Mouse (Mus musculus) heart, adult 11 months (tissue): ENCODE measurements at regions not wholly inside any gene's neighbourhood (a gene's known extent, or its start where the extent isn't known, plus 50 kb on each side); places are given as distances from the start of the nearest gene placed in this dataset.
"Not testable (repeated sequence)": the region's sequence is repeated elsewhere in the genome, so short reads cannot be mapped to it uniquely, and the experiment has no call there.

Experiments
- DNase-seq: peaks from one replicate; pipeline ENCODE4 v3.0.0; 2022

DNA sequence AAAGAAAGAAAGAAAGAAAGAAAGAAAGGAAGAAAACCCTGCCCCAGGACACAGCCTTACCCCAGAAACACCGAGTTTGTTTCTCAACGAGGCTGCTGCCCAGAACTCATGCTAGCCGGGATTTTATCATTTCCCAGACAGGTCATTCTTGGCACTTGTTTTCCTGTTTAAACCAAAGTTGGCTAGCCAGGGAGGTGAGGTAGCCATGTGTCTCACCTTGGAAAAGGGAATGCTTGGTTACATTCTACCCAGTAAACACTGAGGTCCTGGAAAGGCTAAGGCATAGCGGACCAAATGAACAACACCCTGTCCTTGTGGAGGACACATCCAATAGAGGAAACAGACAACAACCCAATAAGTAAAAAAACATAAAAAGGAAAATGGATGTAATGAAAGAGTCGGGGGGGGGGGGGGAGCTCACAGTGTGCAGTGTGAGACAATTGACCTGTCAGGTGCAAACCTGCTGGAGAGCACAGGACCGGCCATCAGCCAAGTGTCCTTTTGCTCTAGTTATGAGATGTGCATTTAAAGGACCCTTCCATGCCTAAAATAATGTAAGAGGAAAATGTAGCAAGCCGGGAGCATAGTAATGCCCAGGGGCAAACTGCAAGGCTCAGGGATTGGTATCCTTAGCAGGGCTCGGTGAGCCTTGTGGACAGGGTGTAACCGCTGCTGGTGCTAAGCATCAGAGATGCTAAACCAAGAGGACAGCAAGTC is 78.2 kb upstream of the Fzd7 start:
- DNase-seq: no peak

DNA sequence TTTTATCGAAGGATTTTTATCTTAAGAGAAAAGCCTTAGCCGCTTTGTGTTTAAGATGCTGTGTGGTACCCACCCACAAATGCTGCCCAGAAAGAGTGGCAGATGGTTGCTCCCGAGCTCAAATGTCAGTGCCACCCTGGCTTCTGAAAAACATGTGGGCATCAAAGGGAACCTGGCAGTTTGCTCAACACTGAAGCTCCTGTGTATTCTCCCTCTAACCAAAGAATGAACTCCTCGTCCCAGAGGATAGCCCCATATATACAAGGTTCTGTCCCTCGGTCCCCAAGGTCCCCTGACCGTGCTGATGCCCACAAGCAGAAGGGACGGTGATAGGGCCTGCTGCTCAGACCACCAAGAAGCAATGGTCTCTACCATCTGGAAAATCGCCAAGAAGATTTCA is 76.9 kb upstream of the Fzd7 start:
- no peak for DNase-seq

DNA sequence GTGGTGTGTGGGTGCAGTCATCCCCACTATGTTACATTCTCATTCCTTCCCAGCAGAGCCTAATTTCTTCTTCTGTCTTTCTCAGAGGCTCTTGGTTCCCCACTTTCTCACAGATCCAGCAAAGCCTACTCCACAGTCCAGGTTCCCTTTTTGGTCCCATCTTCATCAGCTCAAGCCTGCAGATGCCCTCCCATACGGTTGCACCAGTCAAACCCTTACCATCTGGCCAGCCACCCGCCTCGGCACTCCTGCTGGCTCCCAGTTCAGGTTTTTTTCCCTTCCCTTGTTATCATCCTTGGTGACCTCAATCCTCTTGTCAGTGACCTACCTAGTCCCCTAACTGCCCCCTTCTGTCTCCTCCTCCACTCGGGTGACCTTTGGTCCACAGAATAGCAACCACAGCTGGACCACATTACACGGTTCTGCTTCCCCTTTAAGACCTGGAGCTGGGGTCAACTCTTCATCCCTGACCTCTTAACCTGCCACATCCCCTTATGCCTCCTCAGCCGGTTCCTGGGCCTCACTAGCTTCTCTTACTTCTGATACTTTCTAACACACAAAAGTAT is 75.4 kb upstream of the Fzd7 start:
- no peak for DNase-seq

DNA sequence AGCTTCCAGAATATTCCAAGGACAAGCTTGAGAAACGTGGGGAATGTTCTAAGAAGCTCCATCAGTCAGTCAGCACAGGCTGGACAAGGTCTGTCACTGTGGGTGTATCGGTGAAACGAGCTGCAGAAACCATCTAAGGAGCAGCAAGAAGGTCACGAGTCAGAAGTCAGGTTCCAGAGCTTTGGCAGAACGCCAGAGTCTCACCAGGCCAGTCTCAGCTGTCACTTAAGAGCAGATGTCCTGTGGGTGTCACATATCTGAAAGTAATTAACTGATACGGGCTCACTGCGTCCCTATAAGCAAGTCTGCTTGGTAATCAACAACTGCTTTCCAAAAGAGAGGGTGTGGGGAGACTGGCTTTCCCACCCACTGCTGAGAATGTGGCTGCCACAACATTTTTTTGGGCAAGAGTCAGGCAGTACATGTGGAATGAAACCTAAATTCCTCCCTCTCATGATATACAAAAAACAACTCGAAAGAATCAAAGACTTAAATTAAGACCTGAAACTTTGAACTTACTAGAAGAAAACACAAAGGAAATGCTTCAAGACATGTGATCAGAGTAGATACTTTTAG is 72.6 kb upstream of the Fzd7 start:
- no peak for DNase-seq

DNA sequence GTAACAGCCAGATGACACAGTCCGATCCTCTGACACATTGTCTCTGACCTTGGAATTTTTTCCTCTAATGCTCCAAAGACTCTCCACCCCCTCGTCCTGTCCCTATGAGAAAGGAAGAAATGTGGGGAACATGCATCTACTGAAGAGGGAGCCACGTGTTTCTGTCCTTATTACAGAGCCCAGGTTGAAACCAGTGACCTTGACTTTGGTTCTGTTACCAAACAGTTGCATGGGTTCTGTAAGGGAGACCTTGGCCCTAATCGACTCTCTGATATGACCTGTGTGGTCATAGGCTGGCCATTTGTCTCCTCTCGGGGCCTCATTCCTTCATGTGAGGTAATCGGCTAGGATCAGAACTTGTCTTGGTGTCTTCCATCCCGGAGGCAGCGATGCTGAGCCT is 69.0 kb upstream of the Fzd7 start:
- DNase-seq: no peak

DNA sequence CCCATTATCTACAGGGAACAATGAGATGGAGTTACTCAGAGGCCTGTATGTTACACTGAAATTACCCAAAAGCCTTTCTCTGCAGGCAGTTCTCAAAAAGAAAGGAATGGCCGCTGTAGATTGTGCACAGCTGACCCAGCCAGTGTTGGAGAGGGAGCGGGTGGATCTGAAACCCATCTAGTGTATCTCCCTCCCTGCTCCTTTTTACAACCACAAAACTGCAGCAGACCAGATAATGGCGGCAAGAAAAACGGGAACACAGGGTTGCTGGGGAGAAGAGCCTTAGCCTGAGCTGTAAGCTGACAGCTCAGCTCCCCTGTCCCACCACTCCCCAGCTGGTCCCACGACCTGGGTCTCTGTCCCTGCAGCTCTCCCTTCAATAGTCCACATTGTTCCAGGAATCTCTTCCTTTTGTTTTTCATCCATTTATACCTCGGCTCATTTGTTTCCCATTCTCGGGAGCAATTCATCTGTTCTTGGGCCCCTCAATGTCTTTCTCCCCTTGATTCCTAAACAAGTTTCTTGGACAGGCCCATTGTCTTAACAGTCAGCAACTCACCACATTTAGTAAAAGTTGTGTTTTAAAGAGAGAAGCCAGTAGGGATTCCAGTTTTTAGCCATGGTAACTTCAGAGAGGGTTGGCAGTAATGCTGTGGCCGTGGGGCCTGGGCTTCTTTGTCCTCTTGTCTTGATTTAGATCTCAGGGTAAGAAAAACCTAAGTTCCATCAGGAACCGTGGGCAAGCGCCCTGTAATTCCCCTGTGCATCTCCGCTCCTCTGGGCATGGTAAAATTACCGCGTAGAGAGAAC is 67.6 kb upstream of the Fzd7 start:
- no peak for DNase-seq

DNA sequence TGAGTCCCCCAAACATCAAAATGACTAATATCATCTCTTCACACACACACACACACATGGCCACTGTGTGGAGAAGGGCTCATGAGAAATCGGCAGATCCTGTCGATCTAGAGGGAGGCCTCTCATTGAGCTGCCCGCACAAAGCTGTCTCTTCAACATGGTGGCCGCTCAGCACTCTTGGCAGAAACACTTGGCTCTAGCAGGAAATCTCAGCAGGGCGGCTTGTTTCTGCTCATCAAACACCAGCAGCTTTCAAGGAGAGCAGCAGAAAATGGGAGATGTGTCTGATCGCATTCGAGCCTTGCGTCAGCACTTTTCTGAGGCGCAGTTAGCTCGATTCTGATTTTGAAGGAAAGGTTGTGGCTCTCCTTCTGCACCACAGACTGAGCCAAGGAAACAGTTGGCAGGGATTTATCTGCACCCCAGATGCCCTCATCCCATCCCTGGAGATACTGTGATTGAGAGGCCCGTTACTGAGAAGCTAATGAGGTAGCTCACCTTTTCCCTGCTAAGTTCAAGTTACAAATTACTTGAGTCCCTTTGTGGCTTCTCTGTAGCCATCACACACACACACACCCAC is 66.4 kb upstream of the Fzd7 start:
- DNase-seq: no peak

DNA sequence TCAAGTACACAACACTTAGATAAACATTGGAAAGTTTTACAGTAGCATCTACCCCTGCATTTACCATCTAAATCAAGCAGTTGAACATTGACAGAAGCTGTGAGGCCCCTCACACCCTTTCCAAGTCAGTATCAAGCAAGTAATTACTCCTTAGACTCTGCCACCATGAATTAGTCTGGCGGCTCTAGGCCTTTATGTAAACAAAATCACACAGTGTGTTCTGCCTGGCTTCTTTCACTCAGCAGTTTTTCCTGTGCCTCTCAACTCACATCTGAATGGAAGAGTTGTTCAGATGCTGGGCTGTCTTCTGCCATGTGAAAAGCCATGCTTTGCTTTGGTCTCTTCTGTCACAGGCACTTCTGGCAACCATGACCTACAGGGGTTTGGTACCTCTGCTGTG is 64.9 kb upstream of the Fzd7 start:
- no peak for DNase-seq

DNA sequence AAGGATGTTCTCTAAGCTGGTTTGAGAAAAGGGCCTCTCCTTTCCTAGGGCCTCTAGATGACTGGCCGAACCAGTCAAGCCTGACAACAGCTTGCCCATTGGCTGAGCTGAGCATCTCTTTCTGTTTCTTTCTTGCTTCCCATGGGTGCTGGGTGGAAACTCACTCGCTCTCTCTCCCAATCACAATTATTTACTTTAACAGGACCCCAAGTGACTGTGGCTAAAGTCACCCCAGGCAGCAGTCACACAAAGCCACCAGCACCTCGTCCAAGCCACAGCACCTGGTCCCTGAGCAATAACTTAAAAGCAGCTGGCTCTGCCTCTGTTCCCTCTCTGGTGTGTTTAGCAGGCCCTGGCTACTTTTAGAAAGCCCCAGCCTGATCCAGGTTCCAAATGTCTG is 64.3 kb upstream of the Fzd7 start:
- no peak for DNase-seq

DNA sequence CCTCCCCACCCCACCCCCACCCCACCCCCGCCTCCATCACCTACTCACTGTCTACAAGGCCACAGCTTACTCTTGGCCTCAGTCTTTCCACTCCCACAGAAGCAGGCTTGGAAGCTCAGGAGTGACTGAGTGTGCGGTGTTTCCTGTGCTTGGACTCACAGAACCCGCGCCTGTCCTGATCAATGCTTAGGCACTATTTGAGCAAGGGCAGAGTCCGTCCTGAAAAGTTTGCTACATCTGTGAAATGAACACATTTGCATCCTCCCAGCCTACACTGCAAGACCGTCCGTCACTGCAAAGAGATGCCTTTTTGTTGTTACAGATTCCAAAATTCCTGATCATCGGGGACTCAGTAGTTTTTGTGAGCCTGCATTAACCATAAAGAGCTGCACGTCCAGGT is 63.5 kb upstream of the Fzd7 start:
- no peak for DNase-seq

DNA sequence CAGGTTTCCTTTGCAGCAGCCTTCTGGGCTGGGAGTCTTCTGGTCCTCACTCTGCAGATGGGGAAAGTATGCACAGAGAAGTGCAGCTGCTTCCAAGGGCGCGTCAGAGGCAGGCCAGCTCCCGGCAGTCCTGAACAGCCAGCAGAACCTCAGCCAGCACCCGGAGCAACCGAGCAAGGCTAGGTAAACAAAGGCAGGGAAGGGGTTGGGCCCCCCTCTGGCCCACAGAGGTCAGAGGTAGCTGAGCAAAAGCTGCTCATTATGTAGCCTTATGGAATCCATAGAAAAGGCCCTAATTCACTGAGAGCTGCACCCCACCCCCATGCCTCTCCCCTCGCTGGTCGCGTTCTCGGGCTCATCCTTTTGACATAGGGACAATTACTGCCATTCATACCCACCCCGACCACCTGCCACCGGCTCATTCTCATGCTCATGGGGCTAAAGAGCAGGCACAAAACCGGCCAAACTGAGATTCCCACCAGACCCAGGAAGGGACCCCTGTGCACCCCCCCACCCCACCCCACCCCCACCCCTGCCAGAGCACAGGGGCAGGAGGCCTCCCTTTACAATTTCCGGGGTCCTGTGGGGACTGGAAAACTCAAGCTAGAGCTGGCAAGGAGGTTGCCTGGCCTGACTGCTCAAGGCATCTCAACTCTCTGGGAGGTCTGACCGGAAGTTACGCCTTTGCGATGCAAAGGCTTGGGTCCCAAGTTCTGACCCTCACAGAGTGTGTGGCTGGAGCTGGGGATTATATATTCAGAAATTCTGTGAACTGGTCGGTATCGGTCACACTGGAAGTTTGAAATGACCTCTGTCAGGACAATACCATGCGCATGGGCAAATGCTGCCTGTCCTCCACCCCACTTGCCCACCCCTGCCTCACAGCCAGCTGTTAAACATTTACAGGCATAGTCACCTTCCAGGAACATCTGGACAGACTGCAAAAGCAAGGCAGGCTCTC is 59.0 kb upstream of the Fzd7 start:
- DNase-seq: peak; percentile 95

DNA sequence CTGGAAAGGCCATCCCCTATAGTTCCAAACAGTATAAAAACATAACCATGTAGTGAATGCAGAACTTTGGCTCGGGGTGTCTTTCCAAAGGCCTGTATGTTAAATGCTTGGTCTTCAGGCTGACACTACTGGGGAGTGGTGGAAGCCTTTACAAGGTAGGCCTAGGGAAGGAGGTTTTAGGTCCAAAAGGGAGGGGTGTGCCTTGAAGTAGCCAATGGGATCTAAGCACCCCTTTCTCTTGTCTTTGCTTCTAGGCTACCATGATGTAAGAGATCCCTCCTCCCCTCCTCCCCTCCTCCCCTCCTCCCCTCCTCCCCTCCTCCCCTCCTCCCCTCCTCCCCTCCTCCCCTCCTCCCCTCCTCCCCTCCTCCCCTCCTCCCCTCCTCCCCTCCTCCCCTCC is 56.5 kb upstream of the Fzd7 start:
- DNase-seq: not testable (repeated sequence)

DNA sequence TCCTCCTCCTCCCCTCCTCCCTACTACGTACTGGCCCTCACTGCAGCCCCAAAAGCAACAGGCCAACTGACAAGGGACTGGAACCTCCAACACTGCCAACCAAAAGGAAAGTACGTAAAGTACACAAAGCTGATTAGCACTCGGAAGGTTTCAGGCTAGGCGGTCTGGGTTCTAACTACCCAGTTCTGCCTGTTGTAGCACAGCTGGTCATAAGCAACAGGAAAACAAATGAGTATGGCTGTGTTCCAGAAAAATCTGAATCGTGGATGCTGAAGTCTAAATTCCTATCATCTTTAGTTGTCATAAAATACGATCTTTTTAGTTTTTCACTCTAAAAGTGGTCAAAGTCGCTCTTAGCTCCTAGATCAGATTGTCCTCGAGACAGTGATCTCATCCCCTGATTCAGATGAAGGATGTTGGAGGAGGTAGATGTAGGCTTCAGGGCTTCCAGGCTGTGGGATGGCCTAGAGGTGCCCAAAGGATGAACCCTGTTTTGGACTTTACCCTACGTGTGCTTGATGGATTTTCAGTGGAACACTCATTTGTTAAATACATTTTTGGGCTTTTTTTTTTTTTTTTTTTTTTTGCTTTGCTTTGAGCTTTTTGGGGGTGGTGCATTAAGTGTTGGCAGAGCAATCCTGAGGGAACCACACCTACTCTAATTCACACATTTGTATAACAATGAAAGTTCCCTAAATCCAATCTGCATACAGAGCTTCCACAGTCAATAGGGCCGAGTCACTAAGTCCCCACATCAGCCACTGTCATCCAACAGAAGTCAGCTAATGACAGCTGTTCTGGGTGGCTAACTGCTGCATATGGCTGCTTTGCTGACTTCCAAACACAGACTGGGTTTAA is 55.6 kb upstream of the Fzd7 start:
- DNase-seq: no peak

DNA sequence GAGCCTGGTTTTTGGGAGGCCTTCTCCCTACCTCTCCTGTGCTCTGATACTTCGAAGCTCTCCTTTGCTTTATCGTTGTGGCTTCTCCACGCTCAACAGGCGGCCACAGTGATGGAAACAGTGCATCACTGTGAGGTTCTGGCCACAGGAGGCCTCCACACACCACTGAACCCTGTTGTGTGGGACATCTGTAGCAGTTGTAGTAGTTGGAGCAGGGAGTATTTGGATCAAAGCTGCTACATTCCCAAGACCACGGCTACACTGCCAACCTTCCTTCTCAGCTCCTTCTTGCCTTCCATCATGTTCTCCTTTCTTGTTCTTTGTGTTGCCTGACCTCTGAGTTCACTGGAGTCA is 55.0 kb upstream of the Fzd7 start:
- DNase-seq: no peak

DNA sequence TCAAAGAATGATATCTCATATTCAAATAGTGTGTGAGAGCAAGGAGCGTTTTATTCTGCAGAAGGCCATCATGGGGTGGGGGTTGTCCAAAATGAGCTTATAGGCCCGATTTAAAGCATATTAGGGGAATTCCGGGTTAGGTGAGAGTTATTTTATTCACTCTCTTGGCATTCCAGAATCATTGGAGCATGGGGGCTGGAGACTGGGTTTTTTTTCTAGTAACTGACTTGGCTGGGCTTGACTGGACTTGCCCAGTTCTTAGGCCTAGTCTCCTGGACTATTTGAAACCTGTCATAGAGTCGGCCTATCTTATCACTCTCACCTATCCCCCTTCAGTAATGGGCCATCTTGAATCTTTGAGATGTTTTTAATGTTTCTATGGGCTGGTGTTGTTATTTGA is 52.9 kb upstream of the Fzd7 start:
- DNase-seq: peak; percentile 73

DNA sequence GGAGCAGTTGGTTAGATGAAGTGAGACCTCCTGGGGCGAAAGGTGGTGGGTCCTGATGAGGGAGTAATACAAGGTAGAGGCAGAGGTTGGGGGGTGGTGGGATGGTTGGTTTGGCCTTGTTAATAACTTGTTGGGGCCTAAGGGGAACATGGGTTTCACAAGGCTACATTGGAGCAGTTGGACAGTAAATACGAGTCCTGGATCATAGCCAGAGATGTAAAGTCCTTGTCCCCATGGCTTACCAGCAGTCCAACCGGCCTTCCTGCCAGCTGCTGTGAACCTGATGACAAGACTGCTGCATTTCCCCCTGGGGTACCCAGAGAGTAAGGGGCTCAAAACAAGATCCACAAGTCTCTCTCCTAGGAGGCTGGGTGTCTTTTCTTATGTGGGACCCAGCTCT is 52.0 kb upstream of the Fzd7 start:
- DNase-seq: peak; percentile 56

DNA sequence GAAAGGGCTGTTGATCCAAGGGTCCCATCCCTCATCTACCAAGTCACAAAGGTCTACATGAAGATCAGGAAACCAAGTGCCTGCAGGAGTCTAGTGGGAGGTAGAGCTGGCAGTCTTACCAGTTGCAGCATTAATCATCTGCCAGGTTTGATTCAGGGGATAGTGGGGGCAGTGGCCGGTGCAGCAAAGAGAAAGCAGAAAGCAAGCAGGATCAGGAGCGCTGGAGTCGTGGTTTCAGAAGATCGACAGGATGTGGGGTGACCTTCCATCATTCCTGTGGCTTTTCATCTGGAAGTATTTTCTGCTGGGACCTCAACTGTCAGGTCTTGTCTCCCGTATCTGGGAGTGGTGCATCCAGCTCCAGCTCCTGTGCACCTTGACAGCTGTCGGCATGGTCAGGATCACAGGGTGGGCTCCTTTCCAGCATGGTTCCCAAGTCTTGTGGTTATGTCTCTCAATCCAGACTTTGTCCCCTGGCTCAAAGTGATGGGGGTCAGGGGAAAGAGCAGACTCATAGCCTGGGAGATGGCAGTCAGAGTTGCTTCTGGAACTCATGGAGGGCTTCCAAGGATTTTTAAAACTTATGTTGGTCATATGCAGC is 51.2 kb upstream of the Fzd7 start:
- peak; percentile 86 for DNase-seq
